Mouse (Mus musculus): ENCODE results near the gene Spout1. TPM values are rescaled to one million over a fixed set of nuclear protein-coding genes. Genes with fewer than 3 reads are reported as not detected.
"Not testable (repeated sequence)": the region's sequence is repeated elsewhere in the genome, so short reads cannot be mapped to it uniquely, and the experiment has no call there.

The Spout1 gene
- total RNA-seq, 2 experiments from 2014 or later = 5.5 to 11.7 TPM

DNA sequence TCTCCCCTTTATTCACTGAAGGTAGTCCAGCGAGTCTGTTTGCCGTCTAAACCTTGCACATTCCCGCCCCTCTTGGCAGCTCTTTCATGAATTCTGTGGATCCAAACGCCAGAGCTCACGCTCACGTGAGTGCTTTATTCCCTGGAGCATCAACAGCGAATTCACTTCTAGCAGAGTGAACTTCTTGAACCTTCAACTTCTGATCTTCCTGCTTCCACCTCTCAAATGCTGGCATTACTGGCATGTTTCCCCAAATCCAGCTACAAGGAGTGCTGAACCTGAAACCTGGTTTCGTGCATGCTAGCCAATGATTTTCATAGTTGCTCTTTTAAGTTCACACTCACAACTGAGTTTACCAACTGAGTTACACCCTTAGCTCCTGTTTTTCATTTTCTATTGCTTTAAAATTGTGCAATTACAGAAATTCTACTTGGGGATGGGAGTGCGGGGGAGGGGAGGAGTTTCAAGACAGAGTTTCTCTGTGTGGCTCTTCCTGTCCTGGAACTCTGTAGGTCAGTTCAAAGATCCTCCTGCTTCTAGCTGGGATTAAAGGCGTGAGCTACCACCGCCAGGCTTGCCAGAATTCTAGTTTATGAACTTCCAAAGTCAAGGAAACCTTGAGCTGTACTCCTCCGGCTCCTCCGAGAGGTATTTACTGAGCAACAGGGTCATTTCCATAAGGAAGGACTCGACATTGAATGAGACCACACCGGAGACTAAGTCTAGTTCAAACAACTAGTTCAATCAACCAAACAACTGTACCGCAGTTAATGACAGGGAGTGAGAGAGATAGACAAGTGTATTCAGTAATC lies 45.3 kb downstream of the Spout1 start:
- ATAC-seq (ENCODE audit: poor library complexity, severe bottlenecking) = peak; percentile 39

DNA sequence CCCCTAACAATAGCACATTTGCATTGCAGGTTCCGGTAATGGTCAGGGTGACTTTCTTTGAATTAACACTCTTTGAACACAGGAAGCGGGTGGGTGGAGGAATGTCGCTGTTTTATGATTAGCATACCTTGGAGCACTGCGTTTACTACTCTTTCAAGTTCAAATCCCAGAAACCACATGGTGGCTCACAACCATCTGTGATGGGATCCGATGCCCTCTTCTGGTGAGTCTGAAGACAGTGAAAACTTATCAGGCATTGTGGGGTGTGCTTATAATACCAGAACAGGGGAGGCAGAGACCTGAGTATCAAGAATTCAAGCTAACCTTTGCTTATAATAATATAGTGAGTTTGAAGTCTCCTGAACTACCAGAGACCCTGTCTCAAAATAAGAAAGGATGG lies 47.0 kb downstream of the Spout1 start:
- ATAC-seq (ENCODE audit: poor library complexity, severe bottlenecking) = not testable (repeated sequence)

DNA sequence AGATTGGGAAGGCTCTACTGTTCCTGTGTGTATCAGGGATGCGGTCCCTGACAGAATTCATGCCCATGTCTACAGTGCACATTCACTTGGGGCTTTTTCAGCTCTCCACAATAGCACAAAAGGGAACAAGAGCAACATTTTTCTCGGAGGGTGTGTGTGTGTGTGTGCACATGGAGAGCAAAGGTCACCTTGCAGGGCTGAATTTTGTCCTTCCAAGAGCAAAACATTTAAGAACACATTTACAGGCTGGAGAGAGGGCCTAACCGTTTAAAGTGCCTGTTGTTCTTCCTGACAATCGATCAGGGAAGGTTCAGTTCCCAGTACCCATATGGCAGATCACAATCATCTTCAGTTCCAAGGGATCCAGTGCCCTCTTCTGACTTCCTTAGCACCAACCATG lies 48.1 kb downstream of the Spout1 start:
- ATAC-seq (ENCODE audit: poor library complexity, severe bottlenecking) = no peak

DNA sequence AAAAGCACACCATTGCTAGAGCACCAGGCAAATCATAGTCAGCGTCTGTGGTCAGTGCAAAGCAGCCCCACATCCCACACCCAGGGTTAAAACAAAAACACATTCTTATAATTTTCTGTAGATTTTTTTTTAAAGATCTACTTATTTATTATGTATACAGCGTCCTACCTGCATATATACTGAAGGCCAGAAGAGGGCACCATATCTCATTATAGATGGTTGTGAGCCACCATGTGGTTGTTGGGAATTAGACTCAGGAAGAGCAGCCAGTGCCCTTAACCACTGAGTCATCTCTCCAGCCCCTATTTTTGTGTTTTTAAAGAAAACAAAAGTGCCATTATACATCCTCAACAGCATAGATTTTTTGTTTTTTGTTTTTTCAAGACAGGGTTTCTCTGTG lies 49.5 kb downstream of the Spout1 start:
- no peak for ATAC-seq (ENCODE audit: poor library complexity, severe bottlenecking)

DNA sequence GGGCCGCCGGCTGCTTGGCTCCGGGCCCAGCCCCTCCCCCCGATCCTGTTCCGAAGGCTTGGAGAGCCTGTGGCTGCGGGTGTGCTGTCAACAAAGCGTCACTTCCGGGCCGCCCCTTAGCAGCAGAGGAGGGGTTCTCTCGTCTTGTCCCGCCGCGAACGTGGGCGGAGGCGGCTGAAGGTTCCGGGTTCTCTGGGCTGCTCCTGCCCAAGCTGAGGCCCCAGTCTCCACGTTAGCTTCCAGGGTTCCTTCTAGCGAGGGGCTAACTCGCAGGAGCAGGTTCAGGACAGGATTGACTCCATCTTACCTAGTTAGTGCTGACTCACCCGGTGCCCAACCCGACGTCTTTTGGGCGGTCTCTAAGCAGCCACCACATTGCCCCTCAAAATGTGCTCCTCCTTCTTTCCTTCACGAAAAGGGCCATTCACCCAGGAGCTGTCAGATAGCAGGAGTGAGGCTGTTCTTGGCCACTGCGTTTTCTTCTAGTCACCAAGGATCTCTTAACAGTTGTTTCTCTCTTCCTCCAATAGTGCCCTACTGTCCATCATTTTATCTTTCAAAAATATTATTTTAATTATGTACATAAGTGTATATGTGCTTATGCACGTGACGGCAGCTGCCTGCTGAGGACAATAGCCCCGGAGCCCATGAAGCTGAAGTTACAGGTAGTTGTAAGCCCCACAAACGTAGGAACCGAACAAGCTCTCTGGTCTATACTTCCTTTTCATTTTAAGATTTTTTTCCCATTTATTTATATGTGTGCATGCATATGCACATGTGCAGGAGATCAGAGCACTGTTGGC lies 53.6 kb downstream of the Spout1 start, which contains the start of gene Zer1:
Gene Zer1, minus strand, starts transcription at position 114 of the 803 bp plus-strand sequence.
- ATAC-seq (ENCODE audit: poor library complexity, severe bottlenecking) = peak; percentile 97

DNA sequence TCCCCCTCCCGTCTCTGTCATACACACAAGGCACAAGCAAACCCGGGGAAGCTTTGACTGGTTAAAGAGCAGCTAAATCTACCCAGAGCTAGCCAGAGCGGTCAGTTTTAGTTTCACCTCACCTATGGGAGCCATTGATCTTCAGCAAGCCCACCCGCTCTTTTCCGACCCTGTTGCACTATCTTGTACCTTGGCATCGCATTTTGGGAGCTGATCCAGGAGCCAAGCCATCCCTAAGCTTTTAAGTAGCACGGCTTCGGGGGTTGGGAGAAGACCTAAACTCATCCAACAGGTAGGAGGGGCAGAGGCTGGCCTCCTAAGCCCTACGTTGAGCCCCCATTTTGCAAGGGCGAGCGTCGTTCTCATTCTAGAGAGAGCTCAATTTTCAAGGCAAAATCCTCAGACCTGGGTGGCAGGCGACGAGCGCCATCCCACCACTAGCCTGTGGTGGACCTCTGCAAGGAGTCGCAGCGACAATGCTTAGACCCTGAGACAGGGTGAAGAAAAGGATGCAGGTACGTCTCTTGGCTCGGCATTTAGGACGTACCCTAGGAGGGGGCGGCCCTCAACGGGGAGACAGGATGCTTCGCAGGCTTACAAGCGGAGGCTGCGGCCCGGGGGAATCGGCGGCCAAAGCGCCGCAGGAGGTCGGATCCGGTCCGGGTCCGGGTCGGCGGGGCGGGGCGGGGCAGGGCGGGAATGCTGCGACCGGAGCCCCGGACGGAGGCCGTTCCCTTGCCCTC lies 54.4 kb downstream of the Spout1 start:
- ATAC-seq (ENCODE audit: poor library complexity, severe bottlenecking) = peak; percentile 13; the same call in 1 of the 2 replicates

Other genes with a start within 250 kb of the Spout1 start
- gene Gle1, start 243.0 kb downstream of the Spout1 start, total RNA-seq (2015) = 17.5 and 18.4 TPM in 2 replicates
- 44.2 and 54.7 TPM in 2 replicates for gene Gle1, start 243.0 kb downstream of the Spout1 start, total RNA-seq (2017)
- gene Sptan1, start 212.9 kb downstream of the Spout1 start, total RNA-seq (2015) = 59.3 and 72.4 TPM in 2 replicates
- 131 and 136 TPM in 2 replicates for gene Sptan1, start 212.9 kb downstream of the Spout1 start, total RNA-seq (2017)
- gene Wdr34, start 129.6 kb downstream of the Spout1 start, total RNA-seq (2015) = 0.91 and 1.2 TPM in 2 replicates
- 1.8 and 5.7 TPM in 2 replicates for gene Wdr34, start 129.6 kb downstream of the Spout1 start, total RNA-seq (2017)
- 160 and 167 TPM in 2 replicates for gene Set, start 121.1 kb downstream of the Spout1 start, total RNA-seq (2015)
- 634 and 647 TPM in 2 replicates for gene Set, start 121.1 kb downstream of the Spout1 start, total RNA-seq (2017)
- gene Pkn3, start 100.8 kb downstream of the Spout1 start, total RNA-seq (2015) = 3.0 and 4.8 TPM in 2 replicates
- 7.0 and 9.1 TPM in 2 replicates for gene Pkn3, start 100.8 kb downstream of the Spout1 start, total RNA-seq (2017)
- gene Zdhhc12, start 84.8 kb downstream of the Spout1 start, total RNA-seq (2015) = 20.3 and 24.6 TPM in 2 replicates
- gene Zdhhc12, start 84.8 kb downstream of the Spout1 start, total RNA-seq (2017) = 8.2 and 10.7 TPM in 2 replicates
- gene Zer1, start 53.9 kb downstream of the Spout1 start, total RNA-seq (2015) = 10.1 and 11.7 TPM in 2 replicates
- 8.7 and 10.7 TPM in 2 replicates for gene Zer1, start 53.9 kb downstream of the Spout1 start, total RNA-seq (2017)
- gene Tbc1d13, start 44.7 kb downstream of the Spout1 start, total RNA-seq (2015) = 21.2 and 25.8 TPM in 2 replicates
- gene Tbc1d13, start 44.7 kb downstream of the Spout1 start, total RNA-seq (2017) = 36.5 and 50.0 TPM in 2 replicates
- gene Endog, start 7.0 kb downstream of the Spout1 start, total RNA-seq (2015) = 2.3 and 4.1 TPM in 2 replicates
- gene Endog, start 7.0 kb downstream of the Spout1 start, total RNA-seq (2017) = 2.9 and 4.0 TPM in 2 replicates
- 1.5 and 2.3 TPM in 2 replicates for gene Kyat1, start 27.4 kb upstream of the Spout1 start, total RNA-seq (2015)
- gene Kyat1, start 27.4 kb upstream of the Spout1 start, total RNA-seq (2017) = 3.3 and 5.0 TPM in 2 replicates
- gene Lrrc8a, start 59.3 kb upstream of the Spout1 start, total RNA-seq (2015) = 17.9 and 18.4 TPM in 2 replicates
- gene Lrrc8a, start 59.3 kb upstream of the Spout1 start, total RNA-seq (2017) = 10.5 and 13.0 TPM in 2 replicates
- gene Gm28035, start 62.1 kb upstream of the Spout1 start, total RNA-seq (2015) = 0.04 TPM in 1 of 2 replicates, not detected in the other
- gene Gm28035, start 62.1 kb upstream of the Spout1 start, total RNA-seq (2017) = not detected in 2 replicates
- gene Phyhd1, start 87.7 kb upstream of the Spout1 start, total RNA-seq (2015) = 3.3 and 3.8 TPM in 2 replicates
- gene Phyhd1, start 87.7 kb upstream of the Spout1 start, total RNA-seq (2017) = 1.3 and 1.8 TPM in 2 replicates
- 4.0 TPM in 1 of 2 replicates, not detected in the other for gene Gm28038, start 102.6 kb upstream of the Spout1 start, total RNA-seq (2015)
- gene Gm28038, start 102.6 kb upstream of the Spout1 start, total RNA-seq (2017) = not detected in 2 replicates
- 5.5 and 6.6 TPM in 2 replicates for gene Dolk, start 107.9 kb upstream of the Spout1 start, total RNA-seq (2015)
- 10.1 and 13.0 TPM in 2 replicates for gene Dolk, start 107.9 kb upstream of the Spout1 start, total RNA-seq (2017)
- gene Nup188, start 107.9 kb upstream of the Spout1 start, total RNA-seq (2015) = 16.4 and 18.7 TPM in 2 replicates
- gene Nup188, start 107.9 kb upstream of the Spout1 start, total RNA-seq (2017) = 11.1 and 13.2 TPM in 2 replicates
- gene Sh3glb2, start 180.9 kb upstream of the Spout1 start, total RNA-seq (2015) = 14.9 and 16.5 TPM in 2 replicates
- 20.4 and 24.3 TPM in 2 replicates for gene Sh3glb2, start 180.9 kb upstream of the Spout1 start, total RNA-seq (2017)
- gene Miga2, start 185.8 kb upstream of the Spout1 start, total RNA-seq (2015) = 2.0 and 2.1 TPM in 2 replicates
- gene Miga2, start 185.8 kb upstream of the Spout1 start, total RNA-seq (2017) = 2.7 and 5.2 TPM in 2 replicates
- 5.3 and 6.0 TPM in 2 replicates for gene Dolpp1, start 213.8 kb upstream of the Spout1 start, total RNA-seq (2015)
- 11.5 and 16.8 TPM in 2 replicates for gene Dolpp1, start 213.8 kb upstream of the Spout1 start, total RNA-seq (2017)
- gene Crat, start 237.4 kb upstream of the Spout1 start, total RNA-seq (2015) = 26.2 and 29.6 TPM in 2 replicates
- gene Crat, start 237.4 kb upstream of the Spout1 start, total RNA-seq (2017) = 13.9 and 14.2 TPM in 2 replicates
- 68.9 and 69.0 TPM in 2 replicates for gene Ptpa, start 237.6 kb upstream of the Spout1 start, total RNA-seq (2015)
- 44.3 and 45.9 TPM in 2 replicates for gene Ptpa, start 237.6 kb upstream of the Spout1 start, total RNA-seq (2017)

Measured in megakaryocyte, adult 5-6 weeks (primary cell).